Mouse (Mus musculus) neural tube, postnatal 0 days (tissue): ENCODE measurements around the gene Zfp541. TPM values are rescaled to one million over a fixed set of nuclear protein-coding genes. Genes with fewer than 3 reads are reported as not detected.

Source experiments
- polyA plus RNA-seq: library from polyadenylated mRNA; unstranded; fragments of >200 nt; fragmentation: Nextera tagmentation; extraction: Ambion mirVana; gene quantifications from 2 replicates; pipeline ENCODE4 v1.2.1, GENCODE M21; 2015

Gene Zfp541
- 0.24 and 0.32 TPM in 2 replicates for polyA plus RNA-seq

DNA sequence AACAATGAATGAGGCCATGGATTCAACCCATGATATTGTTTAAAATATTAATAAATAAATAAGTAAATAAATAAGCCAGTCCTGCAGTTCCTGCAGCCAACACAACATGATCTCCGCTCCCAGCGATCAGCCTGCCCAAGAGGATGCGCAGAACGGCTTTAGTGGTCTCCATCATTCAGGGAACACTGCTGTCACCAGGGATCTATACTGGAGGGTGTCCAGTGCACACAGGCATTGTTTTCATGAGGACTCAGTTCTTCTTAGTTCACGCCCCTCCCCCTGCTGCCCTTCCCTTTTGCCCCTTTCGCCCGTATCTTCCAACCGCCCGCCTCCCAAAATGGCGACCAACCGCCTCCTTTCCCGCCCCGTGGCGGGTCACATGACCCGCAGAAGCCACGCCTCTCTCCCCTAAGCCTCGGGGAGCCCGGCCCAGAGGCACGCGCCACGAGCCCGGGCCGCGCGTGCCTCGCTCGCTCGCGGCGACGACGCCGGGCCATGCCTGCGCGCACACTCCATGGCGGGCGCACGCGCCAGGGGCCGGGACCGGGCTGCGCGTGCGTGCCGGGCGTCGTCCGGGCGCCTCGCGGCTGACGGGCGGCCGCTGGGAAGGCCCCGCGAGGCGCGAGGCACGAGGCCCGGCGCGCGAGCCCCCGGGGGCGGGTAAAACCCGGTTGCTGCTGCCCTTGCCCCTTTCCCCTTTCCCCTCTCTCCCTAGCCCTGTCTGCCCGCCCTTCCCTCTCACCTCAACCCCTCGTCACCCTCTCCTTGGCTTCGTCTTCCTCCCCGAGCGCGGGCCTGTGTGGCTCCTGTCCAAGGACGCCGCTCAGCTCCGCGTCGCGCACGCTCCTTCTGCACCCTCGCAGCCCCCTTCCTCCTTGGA, at the start of gene Zfp541:
Gene Zfp541, plus strand, starts transcription at position 596 of the 880 bp plus-strand sequence.

DNA sequence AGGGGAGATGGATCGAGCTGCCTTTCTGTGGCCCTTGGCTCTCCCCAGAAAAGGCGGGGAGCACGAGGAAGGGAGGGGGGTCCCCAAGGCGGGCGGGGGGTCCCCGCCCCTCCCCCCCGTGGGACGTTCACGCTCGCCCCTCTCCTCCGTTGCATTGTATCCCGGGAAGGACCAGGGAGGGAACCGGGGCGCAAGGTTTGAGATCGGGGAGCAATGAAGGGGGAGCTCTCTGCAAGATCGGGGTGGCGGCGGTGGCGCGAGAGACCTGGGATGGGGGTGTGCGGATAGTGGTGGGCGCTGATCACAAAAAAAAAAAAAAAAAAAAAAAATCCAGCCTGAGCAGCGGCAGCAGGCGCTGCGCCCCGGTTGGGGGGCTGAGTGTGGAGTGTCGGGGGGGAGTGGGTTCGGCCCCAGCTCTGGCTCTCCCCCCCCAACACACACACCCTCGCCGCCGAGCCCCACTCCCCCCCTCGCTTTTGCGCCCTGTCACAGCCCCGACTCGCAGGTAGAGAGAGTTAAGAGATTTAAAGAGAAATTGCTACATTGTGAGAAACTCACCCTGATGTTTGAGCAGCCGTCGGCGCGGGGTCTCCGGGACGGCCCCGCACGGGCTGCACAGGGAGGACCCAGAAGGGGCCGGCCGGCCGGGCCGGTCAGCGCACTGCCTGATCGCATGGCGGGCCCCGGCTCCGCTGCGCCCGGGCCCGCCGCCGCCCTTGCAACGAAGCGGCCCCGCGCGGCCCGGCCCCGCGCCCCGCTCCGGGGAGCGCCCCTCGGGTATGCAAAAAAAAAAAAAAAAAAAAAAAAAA, 14.1 kb upstream of the Zfp541 start, which contains the start of gene Bicra:
Gene Bicra, minus strand, starts transcription at position 584 of the 809 bp plus-strand sequence.

DNA sequence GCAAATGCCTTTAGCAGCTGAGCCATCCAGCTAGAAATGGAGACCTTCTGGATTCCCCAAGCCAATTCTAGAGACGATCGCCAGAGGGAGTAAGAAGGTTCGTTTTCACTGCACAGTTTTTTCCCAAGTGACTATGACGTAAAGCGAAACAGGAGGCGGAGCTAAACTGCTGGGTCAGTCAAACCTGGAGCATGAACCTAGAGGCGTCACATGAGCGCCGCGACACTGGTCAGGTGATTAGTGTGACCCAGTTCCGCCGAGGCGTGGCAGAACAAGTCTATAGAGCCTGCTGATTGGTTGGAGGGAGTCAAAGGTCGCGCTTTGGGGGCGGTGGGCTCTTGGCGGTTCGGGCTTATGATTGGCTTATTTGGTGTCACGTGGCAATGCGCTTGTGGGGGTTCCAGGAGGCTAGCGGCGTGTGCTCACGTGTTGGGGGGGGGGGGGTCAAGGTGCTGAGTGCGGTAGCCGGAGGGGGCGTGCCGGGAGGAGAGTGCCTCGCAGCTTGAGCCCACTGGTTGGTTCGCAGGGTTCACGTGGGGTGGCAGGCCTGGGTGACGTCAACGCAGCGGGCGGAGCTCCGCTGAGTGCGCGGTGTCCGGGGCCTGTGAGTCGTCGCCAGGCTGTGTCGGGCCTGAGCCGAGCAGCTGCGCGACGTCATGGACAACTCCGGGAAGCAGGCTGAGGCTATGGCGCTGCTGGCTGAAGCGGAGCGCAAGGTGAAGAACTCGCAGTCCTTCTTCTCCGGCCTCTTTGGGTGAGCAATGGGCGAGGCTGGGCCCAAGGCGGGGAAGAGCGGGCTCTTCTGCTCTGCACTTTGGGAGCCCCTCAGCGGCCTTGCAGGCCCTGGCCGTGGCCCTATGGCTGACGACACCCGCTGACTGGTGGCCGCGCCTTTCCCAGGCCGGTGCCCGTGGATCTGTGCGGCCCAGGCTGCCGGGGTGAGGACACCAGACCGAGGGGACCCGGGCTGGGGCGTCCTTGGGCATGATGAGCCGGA, 36.7 kb downstream of the Zfp541 start, which contains the start of gene Napa:
Gene Napa, plus strand, starts transcription at position 438 of the 997 bp plus-strand sequence.

GRCm38 (mm10) chr7:16119569-16120261, 58.1 kb downstream of the Zfp541 start, which contains the start of gene Kptn:
Kptn (plus strand) TSS chr7:16119895.

DNA sequence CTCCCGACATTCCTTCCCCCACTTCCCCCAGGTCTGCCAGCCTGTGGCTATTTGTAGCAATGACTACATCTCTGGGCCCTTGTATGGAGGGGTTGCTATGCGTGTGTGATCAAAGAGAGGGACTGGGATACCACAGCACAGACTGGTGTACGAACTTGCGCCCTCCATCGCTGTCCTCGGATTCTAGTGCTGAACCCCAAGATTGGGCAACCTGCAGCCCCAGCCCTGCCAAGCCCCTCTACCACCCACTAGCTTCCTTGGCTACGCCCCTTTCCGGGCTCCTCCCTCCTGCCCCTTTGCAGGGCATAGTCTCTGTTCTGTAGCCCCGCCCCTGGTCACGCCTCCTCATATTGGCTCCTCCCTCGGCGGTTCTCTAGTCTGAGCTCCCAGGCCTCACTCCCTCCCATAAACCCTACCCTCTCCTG, 67.8 kb downstream of the Zfp541 start, which contains the start of gene Slc8a2:
Gene Slc8a2, plus strand, starts transcription at position 406 of the 425 bp plus-strand sequence.

Other genes with a start within 250 kb of the Zfp541 start
- not detected in 2 replicates for gene Obox6, start 222.1 kb upstream of the Zfp541 start, polyA plus RNA-seq
- gene Crx, start 181.8 kb upstream of the Zfp541 start, polyA plus RNA-seq = not detected in 2 replicates
- gene Crxos, start 179.2 kb upstream of the Zfp541 start, polyA plus RNA-seq = not detected in 2 replicates
- 1,765 and 1,901 TPM in 2 replicates for gene Selenow, start 139.4 kb upstream of the Zfp541 start, polyA plus RNA-seq
- gene Nop53, start 115.7 kb upstream of the Zfp541 start, polyA plus RNA-seq = 109 and 111 TPM in 2 replicates
- 5.6 and 8.1 TPM in 2 replicates for gene Ehd2, start 94.2 kb upstream of the Zfp541 start, polyA plus RNA-seq
- 3.9 and 5.4 TPM in 2 replicates for gene Bicra, start 13.9 kb upstream of the Zfp541 start, polyA plus RNA-seq
- 245 and 283 TPM in 2 replicates for gene Napa, start 36.6 kb downstream of the Zfp541 start, polyA plus RNA-seq
- 33.5 and 36.5 TPM in 2 replicates for gene Kptn, start 58.1 kb downstream of the Zfp541 start, polyA plus RNA-seq
- 1.4 and 2.1 TPM in 2 replicates for gene Slc8a2, start 68.0 kb downstream of the Zfp541 start, polyA plus RNA-seq
- gene Meis3, start 113.3 kb downstream of the Zfp541 start, polyA plus RNA-seq = 70.0 and 89.8 TPM in 2 replicates
- 7.7 and 8.6 TPM in 2 replicates for gene Dhx34, start 160.2 kb downstream of the Zfp541 start, polyA plus RNA-seq
- gene C5ar2, start 182.3 kb downstream of the Zfp541 start, polyA plus RNA-seq = 0.25 and 0.30 TPM in 2 replicates
- 2.7 and 3.3 TPM in 2 replicates for gene C5ar1, start 197.7 kb downstream of the Zfp541 start, polyA plus RNA-seq
- 114 and 118 TPM in 2 replicates for gene Inafm1, start 211.8 kb downstream of the Zfp541 start, polyA plus RNA-seq
- gene Ccdc9, start 225.0 kb downstream of the Zfp541 start, polyA plus RNA-seq = 17.4 and 19.0 TPM in 2 replicates
- 41.3 and 45.2 TPM in 2 replicates for gene Bbc3, start 246.6 kb downstream of the Zfp541 start, polyA plus RNA-seq